In genomic region chr13:92073111-92073510, GRCm38 (mm10) we compare ENCODE assay signal across 17 mouse cellular contexts. TPM values are rescaled to one million over a fixed set of nuclear protein-coding genes. Genes with fewer than 3 reads are reported as not detected.
A peak's percentile ranks its signal among the peaks of the same experiment; 100 is the strongest.
DNase-seq lines count a peak whose midpoint lies in the region; ATAC-seq and TF ChIP-seq lines count a peak whose summit lies in the region.
"Had no signal": no experiment of that assay in that cellular context is flagged by ENCODE, and none has a peak within 500 bp of the region (broad histone marks: within the 10 kb centered on the region; RNA-seq: fewer than 3 reads in every experiment).

No protein-coding gene starts in this region.

- TF ChIP-seq EP300 in lung, postnatal 0 days (IDR thresholded peaks at IDR 0.05), result peak; percentile 68; the same call in 1 of the 2 replicates

- H3K9ac ChIP-seq in heart, embryonic 11.5 days (ENCODE audit: low read depth, low read length), result no peak overlapping the region
- H3K9ac ChIP-seq in heart, embryonic 12.5 days, result no peak overlapping the region
- H3K9ac ChIP-seq in lung, postnatal 0 days (replicated peaks; ENCODE audit: low read depth), result no peak overlapping the region
- H3K9ac ChIP-seq: embryonic facial prominence, embryonic 13.5 days; limb, embryonic 15.5 days; midbrain, embryonic 15.5 days; stomach, embryonic 15.5 days had no signal

- peak; percentile 32 for DNase-seq in lung, postnatal 0 days (ENCODE audit: low spot score)
- DNase-seq in lung, postnatal 25 days (ENCODE audit: low spot score), result no peak
- DNase-seq in brain, embryonic 14.5 days (ENCODE audit: low read depth), result peak; percentile 7
- no peak for DNase-seq in cerebellum, postnatal 4 days (ENCODE audit: low spot score in 2 of 2)
- no peak for DNase-seq in thymus, postnatal 4 days
- no peak for DNase-seq in gastrocnemius, postnatal 4 days (ENCODE audit: low spot score in 2 of 2)
- DNase-seq: cerebellum, adult 9-10 months; kidney, adult 9 months; thymus, adult 2 months had no signal

- TF ChIP-seq CTCF in lung, postnatal 0 days (IDR thresholded peaks at IDR 0.05), result no peak
- no peak for TF ChIP-seq CTCF in brain, embryonic 14.5 days (IDR thresholded peaks at IDR 0.05; ENCODE audit: borderline replicate concordance, extremely low read depth, insufficient read depth, insufficient read length)

- no peaks in the 10 kb centered on the region for H3K9me3 ChIP-seq in heart, embryonic 11.5 days (replicated peaks; ENCODE audit: control insufficient read depth, low read length)
- H3K9me3 ChIP-seq in heart, embryonic 12.5 days (replicated peaks), result peaks cover 7% of the 10 kb centered on the region
- no peaks in the 10 kb centered on the region for H3K9me3 ChIP-seq in lung, postnatal 0 days (ENCODE audit: low read length)
- H3K9me3 ChIP-seq: embryonic facial prominence, embryonic 13.5 days; forebrain, embryonic 10.5 days; G1E; limb, embryonic 15.5 days; midbrain, embryonic 15.5 days; stomach, embryonic 15.5 days had no signal

- H3K4me2 ChIP-seq in heart, embryonic 11.5 days, result no peak overlapping the region
- no peak overlapping the region for H3K4me2 ChIP-seq in heart, embryonic 12.5 days
- no peak overlapping the region for H3K4me2 ChIP-seq in lung, postnatal 0 days (replicated peaks; ENCODE audit: low read depth, low read length)
- H3K4me2 ChIP-seq: embryonic facial prominence, embryonic 13.5 days; limb, embryonic 15.5 days; midbrain, embryonic 15.5 days; stomach, embryonic 15.5 days had no signal

- no peak for TF ChIP-seq POLR2A in brain, embryonic 14.5 days (IDR thresholded peaks at IDR 0.05; ENCODE audit: borderline replicate concordance, extremely low read depth, insufficient read depth, insufficient read length, poor library complexity, severe bottlenecking)

- no peak for ATAC-seq in heart, embryonic 11.5 days (replicated peaks; ENCODE audit: insufficient number of reproducible peaks, low FRiP score, low TSS enrichment)
- no peak for ATAC-seq in heart, embryonic 12.5 days (ENCODE audit: insufficient number of reproducible peaks, low FRiP score)
- peak; percentile 49; the same call in 1 of the 2 replicates for ATAC-seq in lung, postnatal 0 days
- ATAC-seq: midbrain, embryonic 15.5 days had no signal

- H3K4me3 ChIP-seq in heart, embryonic 11.5 days (ENCODE audit: low read depth, low read length), result no peak overlapping the region
- no peak overlapping the region for H3K4me3 ChIP-seq in heart, embryonic 12.5 days
- no peak overlapping the region for H3K4me3 ChIP-seq in lung, postnatal 0 days (ENCODE audit: low read depth, low read length)
- H3K4me3 ChIP-seq: embryonic facial prominence, embryonic 13.5 days; forebrain, embryonic 10.5 days; limb, embryonic 15.5 days; midbrain, embryonic 15.5 days; stomach, embryonic 15.5 days had no signal

- no peaks in the 10 kb centered on the region for H3K27me3 ChIP-seq in heart, embryonic 11.5 days (ENCODE audit: control insufficient read depth, insufficient read depth, low read length)
- H3K27me3 ChIP-seq in heart, embryonic 12.5 days (replicated peaks), result no peaks in the 10 kb centered on the region
- no peaks in the 10 kb centered on the region for H3K27me3 ChIP-seq in lung, postnatal 0 days (replicated peaks; ENCODE audit: insufficient read depth, low read length)
- H3K27me3 ChIP-seq: embryonic facial prominence, embryonic 13.5 days; limb, embryonic 15.5 days; midbrain, embryonic 15.5 days; stomach, embryonic 15.5 days had no signal

- no peaks in the 10 kb centered on the region for H3K36me3 ChIP-seq in heart, embryonic 11.5 days (ENCODE audit: control insufficient read depth, insufficient read depth, low read length)
- H3K36me3 ChIP-seq in heart, embryonic 12.5 days, result no peaks in the 10 kb centered on the region
- no peaks in the 10 kb centered on the region for H3K36me3 ChIP-seq in lung, postnatal 0 days (ENCODE audit: insufficient read depth, low read length)
- H3K36me3 ChIP-seq: embryonic facial prominence, embryonic 13.5 days; forebrain, embryonic 10.5 days; G1E; limb, embryonic 15.5 days; midbrain, embryonic 15.5 days; stomach, embryonic 15.5 days had no signal

- peaks cover 2% of the 10 kb centered on the region; the same call in 1 of the 2 replicates for H3K4me1 ChIP-seq in heart, embryonic 11.5 days (ENCODE audit: control insufficient read depth, insufficient read depth, low read length)
- H3K4me1 ChIP-seq in heart, embryonic 12.5 days (replicated peaks), result peaks cover 9% of the 10 kb centered on the region; the same call in 1 of the 2 replicates
- no peaks in the 10 kb centered on the region for H3K4me1 ChIP-seq in lung, postnatal 0 days (ENCODE audit: insufficient read depth, low read depth, low read length)
- H3K4me1 ChIP-seq: embryonic facial prominence, embryonic 13.5 days; limb, embryonic 15.5 days; midbrain, embryonic 15.5 days; stomach, embryonic 15.5 days had no signal

- H3K27ac ChIP-seq in heart, embryonic 11.5 days (ENCODE audit: low read depth, low read length), result peak overlapping the region; percentile 22; the same call in 1 of the 2 replicates
- no peak overlapping the region for H3K27ac ChIP-seq in heart, embryonic 12.5 days (ENCODE audit: poor library complexity, severe bottlenecking)
- H3K27ac ChIP-seq in lung, postnatal 0 days (ENCODE audit: low read length), result no peak overlapping the region
- H3K27ac ChIP-seq: embryonic facial prominence, embryonic 13.5 days; forebrain, embryonic 10.5 days; limb, embryonic 15.5 days; midbrain, embryonic 15.5 days; stomach, embryonic 15.5 days had no signal

- WGBS in heart, embryonic 11.5 days (ENCODE audit: insufficient replicate concordance), result 45% methylated on average over 1 of the region's 1 CpGs
- 54% methylated on average over 1 of the region's 1 CpGs for WGBS in heart, embryonic 12.5 days
- WGBS in lung, postnatal 0 days, result 30% methylated on average over 1 of the region's 1 CpGs

RNA-seq across cellular contexts. Expression of gene Rasgrf2, which starts 58.3 kb away (rescaled TPM):
- polyA plus RNA-seq in heart, embryonic 11.5 days (2014; fragmentation: Nextera tagmentation; extraction: Ambion mirVana), result 0.68 and 0.87 TPM in 2 replicates
- 0.89 and 1.1 TPM in 2 replicates for polyA plus RNA-seq in heart, embryonic 12.5 days (2016; fragmentation: Nextera tagmentation; extraction: Ambion mirVana)
- polyA plus RNA-seq in lung, postnatal 0 days (2015; fragmentation: Nextera tagmentation; extraction: Ambion mirVana), result 4.0 and 5.3 TPM in 2 replicates
- polyA plus RNA-seq in brain, embryonic 14.5 days (2012; rRNA removed), result 2.7 and 6.9 TPM in 2 replicates
- total RNA-seq in gastrocnemius, postnatal 4 days (2021), result 1 to 10 TPM in 1 of 2 experiments, under 1 TPM in 1; 0.91 to 1.4 TPM
- polyA plus RNA-seq: forebrain, embryonic 10.5 days; G1E had no signal

Comparison
In these comparisons a context has a peak if more than half of its experiments do, and no peak if none do; other contexts are left out.
1. DNase-seq: peak in lung, postnatal 0 days (single experiment) and brain, embryonic 14.5 days (single experiment); none in lung, postnatal 25 days (single experiment), cerebellum, postnatal 4 days (0 of 2), thymus, postnatal 4 days (single experiment) and gastrocnemius, postnatal 4 days (0 of 2).